Mouse (Mus musculus): ENCODE measurements at regions not wholly inside any gene's neighbourhood (a gene's known extent, or its start where the extent isn't known, plus 50 kb on each side); places are given as distances from the start of the nearest gene placed in this dataset.
"Not testable (repeated sequence)": the region's sequence is repeated elsewhere in the genome, so short reads cannot be mapped to it uniquely, and the experiment has no call there.

- DNase-seq, result no peak
These were observed 157.5 kb downstream of the Tpra1 start for GRCm38 (mm10) chr6:89059431-89059975.

- DNase-seq, result no peak
These were observed 163.0 kb downstream of the Tpra1 start for GRCm38 (mm10) chr6:89064977-89065580.

GRCm38 (mm10) chr6:89066588-89066987 lies 164.5 kb downstream of the Tpra1 start:
- no peak for DNase-seq

- no peak for DNase-seq
These were observed 166.2 kb downstream of the Tpra1 start for GRCm38 (mm10) chr6:89068286-89068685.

GRCm38 (mm10) chr6:89069108-89069507 lies 167.1 kb downstream of the Tpra1 start:
- DNase-seq, result no peak

- no peak for DNase-seq
These were observed 168.0 kb downstream of the Tpra1 start for GRCm38 (mm10) chr6:89070011-89070410.

GRCm38 (mm10) chr6:89071766-89072165 lies 169.7 kb downstream of the Tpra1 start:
- DNase-seq, result no peak

- no peak for DNase-seq
These were observed 170.5 kb downstream of the Tpra1 start for GRCm38 (mm10) chr6:89072569-89072968.

GRCm38 (mm10) chr6:89081624-89082300 lies 179.7 kb downstream of the Tpra1 start:
- no peak for DNase-seq

GRCm38 (mm10) chr6:89084437-89084836 lies 182.4 kb downstream of the Tpra1 start:
- DNase-seq, result no peak

GRCm38 (mm10) chr6:89085151-89085550 lies 183.1 kb downstream of the Tpra1 start:
- DNase-seq, result no peak

- DNase-seq, result no peak
These were observed 185.6 kb downstream of the Tpra1 start for GRCm38 (mm10) chr6:89087620-89088019.

- DNase-seq, result no peak
These were observed 188.0 kb downstream of the Tpra1 start for GRCm38 (mm10) chr6:89090096-89090495.

- no peak for DNase-seq
These were observed 193.9 kb downstream of the Tpra1 start for GRCm38 (mm10) chr6:89095911-89096310.

GRCm38 (mm10) chr6:89097531-89097930 lies 195.5 kb downstream of the Tpra1 start:
- DNase-seq, result no peak

GRCm38 (mm10) chr6:89119241-89119640 lies 217.2 kb downstream of the Tpra1 start:
- DNase-seq, result no peak

- no peak for DNase-seq
These were observed 219.1 kb downstream of the Tpra1 start for GRCm38 (mm10) chr6:89121023-89121745.

- no peak for DNase-seq
These were observed 219.7 kb downstream of the Tpra1 start for GRCm38 (mm10) chr6:89121746-89122070.

GRCm38 (mm10) chr6:89125916-89126315 lies 223.9 kb downstream of the Tpra1 start:
- no peak for DNase-seq

- DNase-seq, result not testable (repeated sequence)
These were observed 226.1 kb downstream of the Tpra1 start for GRCm38 (mm10) chr6:89128141-89128540.

- no peak for DNase-seq
These were observed 222.0 kb downstream of the Plxna1 start for GRCm38 (mm10) chr6:89140469-89140868.

- no peak for DNase-seq
These were observed 209.3 kb downstream of the Plxna1 start for GRCm38 (mm10) chr6:89153027-89153662.

GRCm38 (mm10) chr6:89157501-89157900 lies 204.9 kb downstream of the Plxna1 start:
- DNase-seq, result no peak

Data from cerebellum, adult 11-12 months (tissue).